Mouse (Mus musculus): ENCODE data around the gene Lilrb4a. TPM values are rescaled to one million over a fixed set of nuclear protein-coding genes. Genes with fewer than 3 reads are reported as not detected.
"Not testable (repeated sequence)": the region's sequence is repeated elsewhere in the genome, so short reads cannot be mapped to it uniquely, and the experiment has no call there.

Lilrb4a gene
- polyA plus RNA-seq (2015; fragmentation: Nextera tagmentation; extraction: Ambion mirVana) = 0.63 and 0.78 TPM in 2 replicates

DNA sequence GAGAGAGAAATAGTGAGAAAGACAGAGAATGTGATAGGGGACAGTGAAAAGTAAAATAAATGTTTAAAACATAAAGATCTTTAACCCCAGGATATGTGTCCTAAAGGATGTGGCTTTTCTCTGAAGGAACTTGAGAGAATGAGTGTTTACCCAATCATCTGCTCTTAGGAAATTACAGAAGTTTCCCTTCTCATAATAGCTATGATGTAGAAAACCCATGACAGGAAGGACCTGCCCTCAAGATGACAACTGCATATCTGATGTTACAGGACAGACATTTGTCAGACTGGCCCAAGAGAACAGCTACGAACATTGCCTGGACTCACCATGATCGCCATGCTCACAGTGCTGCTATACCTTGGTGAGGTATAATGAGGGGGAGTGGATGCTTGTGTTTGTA lies at the start of gene Lilrb4a:
TSS of gene Lilrb4a (plus strand) at position 266 of the 400 bp plus-strand sequence.
- H3K27me3 ChIP-seq (ENCODE audit: control insufficient read depth, insufficient read depth, low read depth, low read length); H3K36me3 ChIP-seq (ENCODE audit: control insufficient read depth, insufficient read depth, low read length); H3K4me1 ChIP-seq (ENCODE audit: control insufficient read depth, insufficient read depth, low read length); H3K4me3 ChIP-seq (ENCODE audit: low read depth, low read length); H3K9me3 ChIP-seq (replicated peaks; ENCODE audit: control insufficient read depth, low read length, poor library complexity, severe bottlenecking); H3K9ac ChIP-seq (ENCODE audit: low read depth, low read length); H3K27ac ChIP-seq (ENCODE audit: low read length); ATAC-seq; H3K4me2 ChIP-seq (ENCODE audit: low read length): not testable (repeated sequence)
- WGBS = no CpG with 5 or more reads among the region's 2 CpGs

DNA sequence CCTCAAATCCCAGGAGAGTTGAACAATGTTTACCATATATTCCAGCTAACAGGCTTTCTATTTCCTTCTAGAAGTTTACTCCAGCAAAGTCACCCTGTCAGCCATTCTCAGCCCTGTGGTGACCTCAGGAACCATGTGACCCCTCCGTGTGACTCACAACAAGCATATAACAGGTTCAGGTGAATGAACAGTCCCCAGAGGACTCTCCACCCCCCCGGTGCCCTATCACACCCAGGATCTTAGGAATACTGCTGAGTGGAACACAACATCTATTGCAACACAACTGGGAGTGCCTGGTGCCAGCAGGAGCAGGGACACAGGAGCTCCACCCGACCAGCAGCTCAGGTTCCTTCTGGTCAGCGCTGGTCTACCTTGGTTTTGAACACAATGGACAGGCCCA lies 39.1 kb upstream of the Lilrb4a start:
- ATAC-seq = no peak
- no peak overlapping the region for H3K4me2 ChIP-seq (ENCODE audit: low read length)
- H3K27me3 ChIP-seq (ENCODE audit: control insufficient read depth, insufficient read depth, low read depth, low read length) = no peaks in the 10 kb centered on the region
- H3K9ac ChIP-seq (ENCODE audit: low read depth, low read length) = no peak overlapping the region
- no peaks in the 10 kb centered on the region for H3K9me3 ChIP-seq (replicated peaks; ENCODE audit: control insufficient read depth, low read length, poor library complexity, severe bottlenecking)
- H3K27ac ChIP-seq (ENCODE audit: low read length) = no peak overlapping the region
- H3K4me3 ChIP-seq (ENCODE audit: low read depth, low read length) = no peak overlapping the region
- H3K4me1 ChIP-seq (ENCODE audit: control insufficient read depth, insufficient read depth, low read length) = no peaks in the 10 kb centered on the region
- H3K36me3 ChIP-seq (ENCODE audit: control insufficient read depth, insufficient read depth, low read length) = no peaks in the 10 kb centered on the region
- WGBS = 81% methylated on average over 4 of the region's 4 CpGs

DNA sequence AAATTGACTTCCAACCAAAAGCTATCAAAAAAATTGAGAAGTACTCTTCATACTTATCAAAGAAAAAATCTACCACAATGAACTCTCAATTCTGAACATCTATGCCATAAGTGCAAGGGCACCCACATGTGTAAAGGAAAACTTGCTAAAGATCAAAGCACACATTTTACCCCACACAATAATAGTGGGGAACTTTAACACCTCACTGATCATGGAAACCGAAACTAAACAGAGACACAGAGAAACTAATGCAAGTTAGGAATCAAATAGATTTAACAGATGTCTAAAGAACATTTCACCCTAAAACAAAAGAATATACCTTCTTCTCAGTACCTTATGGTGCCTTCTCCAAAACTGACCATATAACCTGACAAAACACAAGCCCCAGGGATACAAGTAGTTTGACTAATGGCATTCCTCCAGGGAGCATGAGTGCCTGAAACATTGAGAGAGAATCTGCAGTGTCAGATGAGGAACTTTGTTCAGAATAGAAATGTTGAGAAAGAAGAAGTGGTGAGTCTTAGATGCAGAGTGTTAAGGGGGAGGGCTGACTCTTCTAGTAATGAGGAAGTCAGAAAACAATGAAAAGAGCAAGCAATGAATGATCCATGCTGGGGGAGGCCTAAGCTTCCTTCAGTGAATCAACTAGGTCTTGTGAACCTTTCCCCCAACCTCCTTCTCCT lies 37.0 kb upstream of the Lilrb4a start:
- no peak overlapping the region for H3K4me3 ChIP-seq (ENCODE audit: low read depth, low read length)

DNA sequence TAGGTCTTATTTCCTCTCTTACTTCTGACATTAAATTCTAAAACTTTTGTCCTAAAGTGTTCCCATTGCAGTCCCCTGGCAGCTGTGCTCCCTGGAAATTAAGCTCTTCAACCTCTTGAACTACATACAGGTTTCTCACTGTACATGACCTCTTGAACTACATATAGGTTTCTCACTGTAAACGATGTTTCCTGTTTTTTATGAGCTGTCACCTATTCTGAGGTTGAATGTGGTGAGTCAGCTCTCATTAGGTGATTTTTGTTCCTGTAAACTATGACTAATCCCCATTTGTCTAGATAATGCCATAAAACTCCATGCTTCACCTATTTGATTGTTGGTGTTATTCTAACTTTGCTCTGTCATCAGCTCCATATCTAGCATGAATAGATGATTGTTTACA lies 36.4 kb upstream of the Lilrb4a start:
- no peaks in the 10 kb centered on the region for H3K27me3 ChIP-seq (ENCODE audit: control insufficient read depth, insufficient read depth, low read depth, low read length)
- no peak overlapping the region for H3K27ac ChIP-seq (ENCODE audit: low read length)
- H3K36me3 ChIP-seq (ENCODE audit: control insufficient read depth, insufficient read depth, low read length) = no peaks in the 10 kb centered on the region
- H3K4me3 ChIP-seq (ENCODE audit: low read depth, low read length) = no peak overlapping the region
- no peak for ATAC-seq
- no peak overlapping the region for H3K4me2 ChIP-seq (ENCODE audit: low read length)
- no peaks in the 10 kb centered on the region for H3K9me3 ChIP-seq (replicated peaks; ENCODE audit: control insufficient read depth, low read length, poor library complexity, severe bottlenecking)
- H3K9ac ChIP-seq (ENCODE audit: low read depth, low read length) = no peak overlapping the region
- H3K4me1 ChIP-seq (ENCODE audit: control insufficient read depth, insufficient read depth, low read length) = no peaks in the 10 kb centered on the region
- WGBS = 78% methylated on average over 1 of the region's 1 CpGs

More for the DNA sequence above, 37.0 kb upstream of the Lilrb4a start:
- Histone ChIP-seq H3K9me3 (replicated peaks; ENCODE audit: control insufficient read depth, low read length, poor library complexity, severe bottlenecking) (no peaks in the 10 kb centered on the region), H3K4me1 (ENCODE audit: control insufficient read depth, insufficient read depth, low read length) (no peaks in the 10 kb centered on the region), H3K27ac (ENCODE audit: low read length) (no peak overlapping the region), H3K4me2 (ENCODE audit: low read length) (no peak overlapping the region), H3K36me3 (ENCODE audit: control insufficient read depth, insufficient read depth, low read length) (no peaks in the 10 kb centered on the region), H3K9ac (ENCODE audit: low read depth, low read length) (no peak overlapping the region), H3K27me3 (ENCODE audit: control insufficient read depth, insufficient read depth, low read depth, low read length) (no peaks in the 10 kb centered on the region)
- 80% methylated on average over 1 of the region's 1 CpGs for WGBS
- ATAC-seq = no peak

DNA sequence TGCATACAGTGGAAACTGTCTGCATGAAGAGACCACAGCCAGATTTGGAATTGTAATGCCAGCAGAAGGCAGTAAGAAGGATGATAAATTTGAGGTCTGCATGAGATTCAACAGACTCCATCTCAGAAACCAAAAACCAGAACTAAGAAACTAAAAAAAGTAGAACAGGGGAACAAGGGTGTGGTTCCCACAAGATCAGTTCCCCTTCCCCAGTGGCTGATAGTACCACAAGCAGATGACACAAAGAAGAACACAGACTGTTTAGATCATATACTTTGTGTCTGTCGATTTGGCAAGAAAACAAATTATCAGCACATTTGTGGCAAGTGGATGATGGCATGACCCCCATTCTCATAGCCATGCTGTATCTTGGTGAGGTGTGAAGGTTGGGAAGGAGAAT lies 35.0 kb upstream of the Lilrb4a start:
- H3K9ac ChIP-seq (ENCODE audit: low read depth, low read length) = no peak overlapping the region
- H3K4me3 ChIP-seq (ENCODE audit: low read depth, low read length) = no peak overlapping the region
- no peaks in the 10 kb centered on the region for H3K36me3 ChIP-seq (ENCODE audit: control insufficient read depth, insufficient read depth, low read length)
- H3K9me3 ChIP-seq (replicated peaks; ENCODE audit: control insufficient read depth, low read length, poor library complexity, severe bottlenecking) = no peaks in the 10 kb centered on the region
- WGBS = 94% methylated on average over 1 of the region's 1 CpGs
- H3K27ac ChIP-seq (ENCODE audit: low read length) = no peak overlapping the region
- no peak overlapping the region for H3K4me2 ChIP-seq (ENCODE audit: low read length)
- no peaks in the 10 kb centered on the region for H3K27me3 ChIP-seq (ENCODE audit: control insufficient read depth, insufficient read depth, low read depth, low read length)
- no peaks in the 10 kb centered on the region for H3K4me1 ChIP-seq (ENCODE audit: control insufficient read depth, insufficient read depth, low read length)
- ATAC-seq = no peak

DNA sequence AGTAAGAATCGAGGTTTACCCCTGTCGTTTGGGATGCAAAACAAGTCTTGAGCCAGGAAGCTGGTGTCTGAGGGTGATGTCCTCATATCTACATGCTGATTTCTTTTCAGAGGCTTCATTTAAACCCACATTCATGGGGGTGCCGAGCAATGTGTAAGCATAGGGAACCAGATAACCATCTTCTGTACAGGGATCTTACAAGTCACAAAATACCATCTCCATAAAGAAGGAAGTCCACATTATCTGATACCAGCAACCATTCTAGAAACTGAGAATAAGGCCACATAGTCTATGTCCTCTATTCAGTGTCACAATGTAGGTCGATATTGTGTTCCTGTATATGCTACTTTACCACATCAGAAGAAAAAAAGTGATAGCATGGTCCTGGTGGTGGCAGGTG lies 34.4 kb upstream of the Lilrb4a start:
- Histone ChIP-seq H3K4me3 (ENCODE audit: low read depth, low read length) (no peak overlapping the region), H3K9ac (ENCODE audit: low read depth, low read length) (no peak overlapping the region), H3K4me2 (ENCODE audit: low read length) (no peak overlapping the region), H3K27me3 (ENCODE audit: control insufficient read depth, insufficient read depth, low read depth, low read length) (no peaks in the 10 kb centered on the region), H3K27ac (ENCODE audit: low read length) (no peak overlapping the region), H3K4me1 (ENCODE audit: control insufficient read depth, insufficient read depth, low read length) (no peaks in the 10 kb centered on the region), H3K36me3 (ENCODE audit: control insufficient read depth, insufficient read depth, low read length) (no peaks in the 10 kb centered on the region), H3K9me3 (replicated peaks; ENCODE audit: control insufficient read depth, low read length, poor library complexity, severe bottlenecking) (no peaks in the 10 kb centered on the region)
- 83% methylated on average over 4 of the region's 4 CpGs for WGBS
- ATAC-seq = no peak

DNA sequence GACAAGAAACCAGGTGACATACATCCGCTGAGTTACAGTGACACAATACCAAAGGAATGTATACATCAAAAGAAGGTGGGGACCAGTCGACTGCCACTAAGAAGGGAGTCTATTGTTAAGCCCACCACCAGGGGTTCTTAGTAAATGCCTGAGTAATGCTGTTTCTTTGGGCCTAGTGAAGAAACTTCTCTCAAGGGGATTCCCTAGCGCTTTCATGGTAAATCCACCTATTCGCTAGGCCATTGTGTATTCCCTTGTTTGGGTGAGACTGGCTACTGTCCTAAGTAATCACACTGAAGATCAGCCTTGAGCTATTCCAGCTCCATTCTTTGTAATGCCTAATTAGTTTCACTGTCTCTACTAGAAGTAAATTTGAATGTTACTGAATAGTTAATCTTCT lies 27.0 kb upstream of the Lilrb4a start:
- not testable (repeated sequence) for H3K4me1 ChIP-seq (ENCODE audit: control insufficient read depth, insufficient read depth, low read length); H3K27me3 ChIP-seq (ENCODE audit: control insufficient read depth, insufficient read depth, low read depth, low read length); H3K9me3 ChIP-seq (replicated peaks; ENCODE audit: control insufficient read depth, low read length, poor library complexity, severe bottlenecking); ATAC-seq; H3K4me2 ChIP-seq (ENCODE audit: low read length); H3K36me3 ChIP-seq (ENCODE audit: control insufficient read depth, insufficient read depth, low read length); H3K9ac ChIP-seq (ENCODE audit: low read depth, low read length); H3K4me3 ChIP-seq (ENCODE audit: low read depth, low read length); H3K27ac ChIP-seq (ENCODE audit: low read length)
- WGBS = 24% methylated on average over 4 of the region's 4 CpGs

DNA sequence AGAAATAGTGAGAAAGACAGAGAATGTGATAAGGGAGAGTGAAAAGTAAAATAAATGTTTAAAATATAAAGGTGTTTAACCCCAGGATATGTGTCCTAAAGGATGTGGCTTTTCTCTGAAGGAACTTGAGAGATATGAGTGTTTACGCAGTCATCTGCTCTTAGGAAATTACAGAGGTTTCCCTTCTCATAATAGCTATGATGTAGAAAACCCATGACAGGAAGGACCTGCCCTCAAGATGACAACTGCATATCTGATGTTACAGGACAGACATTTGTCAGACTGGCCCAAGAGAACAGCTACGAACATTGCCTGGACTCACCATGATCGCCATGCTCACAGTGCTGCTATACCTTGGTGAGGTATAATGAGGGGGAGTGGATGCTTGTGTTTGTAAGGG lies 10.4 kb upstream of the Lilrb4a start, which contains the start of the genes Gm49339 and Lilr4b:
TSS of gene Gm49339 (plus strand) at position 216 of the 400 bp plus-strand sequence.
TSS of gene Lilr4b (plus strand) at position 236 of the 400 bp plus-strand sequence.
- not testable (repeated sequence) for H3K4me3 ChIP-seq (ENCODE audit: low read depth, low read length); H3K9me3 ChIP-seq (replicated peaks; ENCODE audit: control insufficient read depth, low read length, poor library complexity, severe bottlenecking); H3K27me3 ChIP-seq (ENCODE audit: control insufficient read depth, insufficient read depth, low read depth, low read length); ATAC-seq; H3K4me2 ChIP-seq (ENCODE audit: low read length); H3K9ac ChIP-seq (ENCODE audit: low read depth, low read length); H3K27ac ChIP-seq (ENCODE audit: low read length); H3K36me3 ChIP-seq (ENCODE audit: control insufficient read depth, insufficient read depth, low read length); H3K4me1 ChIP-seq (ENCODE audit: control insufficient read depth, insufficient read depth, low read length)
- WGBS = 100% methylated on average over 1 of the region's 3 CpGs

DNA sequence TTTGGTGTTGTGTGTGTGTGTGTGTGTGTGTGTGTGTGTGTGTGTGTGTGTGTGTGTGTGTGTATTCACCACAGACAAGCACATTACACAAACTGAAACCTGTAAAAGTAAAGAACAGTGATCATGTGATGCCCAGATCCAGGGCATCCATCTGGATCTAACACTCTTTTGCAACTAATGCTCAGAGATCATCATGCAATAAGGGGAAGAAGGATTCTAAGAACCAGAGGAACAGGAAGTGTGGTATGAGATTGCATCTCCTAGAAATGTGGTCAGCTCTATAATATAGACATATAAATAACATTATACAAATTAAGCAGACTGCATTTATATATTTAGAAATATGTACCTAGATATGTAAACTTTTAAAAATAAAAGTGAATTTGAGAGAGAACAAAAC lies 29.3 kb downstream of the Lilrb4a start:
- no peaks in the 10 kb centered on the region for H3K27me3 ChIP-seq (ENCODE audit: control insufficient read depth, insufficient read depth, low read depth, low read length)
- H3K36me3 ChIP-seq (ENCODE audit: control insufficient read depth, insufficient read depth, low read length) = no peaks in the 10 kb centered on the region
- no peak overlapping the region for H3K9ac ChIP-seq (ENCODE audit: low read depth, low read length)
- H3K9me3 ChIP-seq (replicated peaks; ENCODE audit: control insufficient read depth, low read length, poor library complexity, severe bottlenecking) = no peaks in the 10 kb centered on the region
- H3K4me2 ChIP-seq (ENCODE audit: low read length) = no peak overlapping the region
- no peaks in the 10 kb centered on the region for H3K4me1 ChIP-seq (ENCODE audit: control insufficient read depth, insufficient read depth, low read length)
- no peak for ATAC-seq
- no peak overlapping the region for H3K27ac ChIP-seq (ENCODE audit: low read length)
- no peak overlapping the region for H3K4me3 ChIP-seq (ENCODE audit: low read depth, low read length)

Measured in midbrain, embryonic 16.5 days (tissue).